Mouse (Mus musculus) thymus, postnatal 0 days (tissue): Measurements from ENCODE around the gene Gse1. TPM values are rescaled to one million over a fixed set of nuclear protein-coding genes. Genes with fewer than 3 reads are reported as not detected.

Experiments used
- DNase-seq: peaks from one replicate; pipeline ENCODE4 v3.0.0-alpha.2; 2015; ENCODE audit warnings: low spot score
- polyA plus RNA-seq: library from polyadenylated mRNA; unstranded; fragments of >200 nt; fragmentation: Nextera tagmentation; extraction: Ambion mirVana; gene quantifications from 2 replicates; pipeline ENCODE4 v1.2.1, GENCODE M21; 2015

Gse1 gene
- polyA plus RNA-seq, 1 experiment from 2014 or later: 35.9 TPM

DNA sequence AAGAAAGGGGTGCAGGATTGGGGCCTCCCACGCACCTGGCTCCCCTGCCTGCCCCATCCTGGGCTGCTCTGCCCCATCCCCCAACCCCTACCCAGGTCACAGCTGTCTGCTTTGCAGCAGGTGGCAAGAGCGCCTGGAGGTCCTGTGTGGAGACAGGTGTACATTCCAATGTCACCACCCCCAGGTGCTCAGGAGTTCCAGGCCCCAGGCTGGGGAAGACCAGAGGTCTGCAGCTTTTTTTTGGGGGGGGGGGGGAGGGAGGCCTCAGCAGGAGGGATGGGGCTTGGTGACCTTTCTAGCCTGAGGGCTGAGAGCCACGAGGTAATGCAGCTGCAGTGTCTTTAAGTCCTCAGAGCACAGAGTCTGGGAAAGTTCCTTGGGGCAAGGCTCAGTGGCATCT lies 300.1 kb downstream of the Gse1 start:
- DNase-seq: peak; percentile 74

DNA sequence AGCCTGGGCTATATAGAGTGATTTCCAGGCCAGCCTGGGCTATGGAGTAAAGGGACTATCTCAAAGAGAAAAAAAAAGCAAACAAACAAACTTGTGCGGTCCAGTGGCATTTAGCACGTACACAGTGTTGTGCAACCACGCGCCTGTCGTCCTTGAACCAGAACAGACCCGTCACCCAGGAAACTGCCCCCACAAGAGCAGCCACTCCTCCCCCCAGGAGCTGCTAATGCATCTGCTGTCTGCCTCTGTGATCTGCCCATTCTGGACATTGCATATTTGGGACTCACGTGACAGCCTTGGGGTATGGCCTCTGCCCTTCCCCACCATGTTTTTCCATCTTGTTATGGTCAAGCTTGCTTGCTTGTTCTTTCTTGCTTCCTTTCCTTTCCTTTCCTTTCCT lies 301.0 kb downstream of the Gse1 start:
- DNase-seq: no peak

DNA sequence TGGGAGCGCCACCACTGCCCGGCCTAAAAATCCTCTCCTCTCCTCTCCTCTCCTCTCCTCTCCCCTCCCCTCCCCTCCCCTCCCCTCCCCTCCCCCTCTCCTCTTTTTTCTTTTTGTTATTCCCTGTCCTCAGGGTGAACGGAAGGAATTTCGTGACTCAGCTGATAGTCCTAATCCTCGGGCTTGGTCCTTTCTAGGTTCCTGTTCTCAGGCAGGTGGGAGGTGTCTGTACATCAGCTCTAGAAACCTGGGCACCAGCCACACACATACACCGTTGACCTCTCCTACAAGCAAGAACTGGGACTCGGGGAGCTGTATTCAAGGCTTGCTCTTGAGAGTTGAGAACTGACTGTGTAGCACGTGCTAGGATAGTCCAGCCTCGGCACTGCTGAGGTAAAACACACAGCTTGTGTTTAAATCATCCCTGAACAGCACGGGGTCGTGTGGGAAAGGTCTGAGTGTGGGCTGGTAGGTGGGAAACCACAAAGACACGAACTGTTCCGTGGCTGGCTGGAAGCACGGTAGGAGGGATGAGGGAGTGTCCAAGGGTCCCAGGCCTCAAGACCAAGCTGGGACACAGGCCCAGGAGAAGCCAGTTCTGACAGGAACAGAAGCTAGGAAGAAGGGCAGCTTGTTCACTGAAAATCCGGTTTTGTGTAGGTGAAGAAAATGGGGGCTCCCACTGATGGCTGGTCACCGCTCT lies 302.8 kb downstream of the Gse1 start:
- DNase-seq: no peak

DNA sequence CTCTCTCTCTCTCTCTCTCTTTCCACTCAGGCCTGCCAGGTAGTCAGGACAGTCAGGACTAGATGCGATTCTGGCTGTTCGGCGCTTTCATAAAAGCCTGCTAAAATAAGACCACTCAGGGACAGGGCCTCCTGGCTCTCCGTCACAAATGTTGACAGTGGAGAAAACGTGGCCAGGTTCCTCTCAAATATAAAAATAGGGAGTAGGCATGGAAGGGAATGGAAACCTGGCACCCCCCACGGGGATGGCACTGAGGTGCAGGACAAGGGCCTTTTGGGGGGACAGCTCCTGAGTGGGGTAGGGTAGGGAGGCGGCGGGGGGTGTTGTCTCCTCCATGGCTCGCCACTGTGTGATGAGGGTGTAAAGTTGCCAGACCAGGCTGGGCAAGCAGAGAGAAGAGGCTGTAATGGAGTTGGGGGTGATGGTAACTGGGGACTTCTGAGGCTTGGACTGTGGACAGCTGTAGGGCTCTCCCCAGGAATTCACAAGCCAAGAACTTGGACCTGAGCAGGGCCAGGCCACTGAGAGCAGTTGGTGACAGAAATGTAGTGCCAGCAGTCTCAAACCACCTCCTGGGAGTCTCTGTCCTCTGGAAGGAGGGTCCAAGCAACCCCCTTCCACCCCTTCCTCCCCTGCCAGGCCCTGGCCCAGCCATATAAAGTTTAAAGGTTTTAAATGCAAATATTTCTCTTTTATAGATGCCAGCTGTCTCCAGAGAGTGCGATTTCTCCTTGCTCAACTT lies 303.7 kb downstream of the Gse1 start:
- no peak for DNase-seq

DNA sequence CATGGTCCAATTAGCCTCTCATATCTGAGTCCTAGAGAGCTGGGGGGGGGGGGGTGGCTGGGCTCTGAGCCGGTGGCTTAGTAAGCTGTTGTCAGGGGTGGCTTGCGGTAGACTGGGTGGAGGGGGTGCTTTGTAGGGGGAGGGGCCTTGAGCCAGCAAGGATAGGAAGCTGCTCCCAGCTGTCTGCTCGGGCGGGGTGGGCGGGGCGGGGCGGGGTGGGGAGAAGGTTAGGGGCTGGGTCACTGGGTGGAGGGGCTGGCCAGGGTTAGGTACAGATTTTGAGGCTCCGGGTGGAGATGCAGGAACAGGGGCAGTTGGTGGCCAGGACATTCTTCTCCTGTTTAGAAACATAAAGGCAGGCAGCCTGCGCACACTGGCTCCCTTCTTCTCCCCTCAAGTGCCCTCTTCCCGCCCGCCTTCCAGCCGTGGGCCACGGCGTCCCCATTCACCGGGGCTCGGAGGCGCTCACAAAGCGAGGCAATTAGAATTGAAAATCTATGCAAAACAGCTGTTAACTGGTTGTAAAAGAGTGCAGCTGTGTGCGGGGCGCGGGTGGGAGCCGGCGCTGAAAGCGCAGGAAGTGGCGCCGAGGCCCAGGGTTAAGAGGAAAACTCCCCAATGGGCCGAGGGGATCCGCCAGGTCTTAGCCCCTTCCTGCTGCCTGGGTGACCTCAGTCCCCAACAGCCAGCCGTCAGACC lies 304.4 kb downstream of the Gse1 start:
- peak; percentile 78 for DNase-seq

DNA sequence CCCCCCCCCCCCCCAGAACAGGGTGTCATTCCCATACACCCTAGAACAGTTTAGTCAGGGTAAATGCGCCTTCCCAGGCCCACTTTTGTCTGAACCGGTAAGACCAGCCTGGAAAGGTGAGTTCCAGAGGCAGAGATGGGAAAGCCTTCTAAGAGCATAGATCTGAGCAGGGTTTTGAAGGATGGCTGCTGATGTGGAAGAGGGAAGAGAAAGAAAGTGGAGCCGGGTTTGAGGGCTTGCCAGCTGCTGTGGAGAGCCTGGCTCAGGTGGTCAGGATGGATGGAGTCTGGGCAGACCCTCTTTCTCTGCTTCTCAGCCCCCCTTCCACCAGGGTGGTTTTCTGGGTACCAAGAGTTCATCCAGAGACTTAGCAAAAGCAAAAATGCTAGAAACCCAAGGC lies 305.1 kb downstream of the Gse1 start:
- DNase-seq: no peak

DNA sequence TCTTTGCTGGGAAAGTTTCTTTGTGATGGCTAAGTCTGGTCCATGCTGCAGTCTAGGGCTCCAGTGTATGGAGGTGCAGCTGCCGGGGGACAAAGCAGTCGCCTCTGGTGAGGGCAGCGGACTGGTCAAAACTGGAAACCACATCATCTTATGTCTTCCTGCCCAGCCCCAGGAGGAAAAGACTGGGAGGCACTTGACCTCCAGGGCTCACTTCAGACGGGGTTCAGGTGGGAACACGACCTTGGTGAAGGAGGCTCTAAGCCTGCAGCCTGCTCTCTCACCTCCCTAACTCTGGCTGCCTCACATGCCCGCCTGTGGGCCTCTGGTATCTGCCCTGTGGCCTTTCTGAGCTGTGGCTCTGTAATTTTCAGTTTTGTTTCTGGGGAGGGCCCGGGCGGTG lies 305.8 kb downstream of the Gse1 start:
- DNase-seq: no peak

DNA sequence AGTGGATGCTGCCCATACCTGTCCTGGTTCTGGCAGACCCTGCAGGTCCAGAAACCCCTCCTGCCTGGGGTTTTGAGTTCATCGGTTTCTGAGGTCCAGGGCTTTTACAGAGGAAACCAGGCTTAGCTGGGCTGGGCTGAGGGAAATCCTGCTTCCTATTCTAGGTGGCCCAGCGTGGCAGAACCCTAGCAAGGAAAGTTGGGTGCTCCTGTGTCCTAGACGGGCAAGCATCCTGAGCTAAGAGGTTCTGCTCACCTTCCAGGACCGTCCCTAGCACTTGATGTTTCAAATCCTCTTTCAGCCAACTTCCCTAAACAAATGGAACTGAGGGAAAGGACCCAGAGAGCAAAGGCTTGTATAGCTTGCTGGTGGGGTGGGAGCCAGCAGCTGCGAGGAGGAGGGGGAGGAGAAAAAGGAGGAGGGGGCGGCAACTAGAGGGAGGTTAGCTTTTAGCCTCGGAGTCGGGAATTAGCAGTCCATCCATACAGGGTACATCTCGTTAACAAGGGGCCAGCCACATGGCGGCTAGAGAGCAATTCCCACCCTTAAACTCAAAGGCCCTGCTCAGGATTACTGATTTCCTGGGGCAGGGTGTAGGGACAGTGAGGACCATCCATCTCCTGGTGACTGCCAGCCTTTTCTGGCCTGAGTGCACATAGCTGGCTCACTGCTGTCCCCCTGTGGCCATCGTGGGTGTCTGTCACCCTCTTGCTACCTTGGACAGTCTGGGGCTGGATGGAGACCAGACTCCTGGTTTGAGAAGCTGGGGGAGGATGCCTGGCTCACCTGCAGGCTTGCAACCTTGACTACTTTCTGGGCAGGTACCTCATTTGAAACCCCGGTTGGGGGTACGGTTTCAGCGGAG lies 306.5 kb downstream of the Gse1 start:
- peak; percentile 78 for DNase-seq

DNA sequence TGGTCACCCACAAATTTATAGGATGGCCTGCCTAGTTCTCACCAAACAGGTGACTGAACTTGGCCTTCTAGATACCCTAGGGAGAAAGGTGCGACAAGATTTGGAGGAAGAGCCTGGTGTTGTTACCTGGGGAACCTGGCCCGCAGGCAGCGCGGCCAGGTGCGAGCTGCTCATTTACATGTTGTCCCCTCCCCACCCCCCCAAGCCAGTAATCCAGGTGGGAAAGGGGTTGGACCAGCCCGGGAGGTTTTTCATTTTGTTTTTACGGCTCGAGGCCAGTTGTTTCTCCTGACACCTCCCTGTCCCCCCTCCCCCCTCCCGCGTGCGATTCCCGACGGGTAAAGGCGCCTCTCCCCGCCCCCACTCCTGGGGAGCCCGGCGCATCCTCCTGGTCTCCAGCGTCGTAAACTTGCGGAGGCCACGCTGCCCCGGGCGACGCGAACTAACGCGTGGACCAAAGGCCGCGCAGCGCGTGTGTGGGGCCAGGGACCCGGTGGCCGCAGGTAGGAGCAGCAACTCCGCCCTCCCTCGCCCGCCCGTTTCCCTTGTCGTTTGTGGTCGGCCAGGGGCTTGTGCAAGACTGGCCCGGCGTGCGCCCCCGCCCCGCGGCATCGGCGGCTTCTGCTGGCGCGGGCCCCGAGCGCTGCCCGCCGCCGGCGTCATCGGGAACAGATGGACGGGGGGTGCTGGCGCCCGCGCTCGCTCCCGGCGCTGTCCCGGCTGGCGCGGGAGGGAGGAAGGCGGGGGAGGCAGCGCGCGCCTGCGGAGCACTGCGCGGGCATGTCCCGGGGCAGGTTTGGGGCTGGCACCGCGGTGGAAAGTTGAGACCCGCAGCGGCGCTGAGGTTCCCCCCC lies 307.4 kb downstream of the Gse1 start:
- no peak for DNase-seq

DNA sequence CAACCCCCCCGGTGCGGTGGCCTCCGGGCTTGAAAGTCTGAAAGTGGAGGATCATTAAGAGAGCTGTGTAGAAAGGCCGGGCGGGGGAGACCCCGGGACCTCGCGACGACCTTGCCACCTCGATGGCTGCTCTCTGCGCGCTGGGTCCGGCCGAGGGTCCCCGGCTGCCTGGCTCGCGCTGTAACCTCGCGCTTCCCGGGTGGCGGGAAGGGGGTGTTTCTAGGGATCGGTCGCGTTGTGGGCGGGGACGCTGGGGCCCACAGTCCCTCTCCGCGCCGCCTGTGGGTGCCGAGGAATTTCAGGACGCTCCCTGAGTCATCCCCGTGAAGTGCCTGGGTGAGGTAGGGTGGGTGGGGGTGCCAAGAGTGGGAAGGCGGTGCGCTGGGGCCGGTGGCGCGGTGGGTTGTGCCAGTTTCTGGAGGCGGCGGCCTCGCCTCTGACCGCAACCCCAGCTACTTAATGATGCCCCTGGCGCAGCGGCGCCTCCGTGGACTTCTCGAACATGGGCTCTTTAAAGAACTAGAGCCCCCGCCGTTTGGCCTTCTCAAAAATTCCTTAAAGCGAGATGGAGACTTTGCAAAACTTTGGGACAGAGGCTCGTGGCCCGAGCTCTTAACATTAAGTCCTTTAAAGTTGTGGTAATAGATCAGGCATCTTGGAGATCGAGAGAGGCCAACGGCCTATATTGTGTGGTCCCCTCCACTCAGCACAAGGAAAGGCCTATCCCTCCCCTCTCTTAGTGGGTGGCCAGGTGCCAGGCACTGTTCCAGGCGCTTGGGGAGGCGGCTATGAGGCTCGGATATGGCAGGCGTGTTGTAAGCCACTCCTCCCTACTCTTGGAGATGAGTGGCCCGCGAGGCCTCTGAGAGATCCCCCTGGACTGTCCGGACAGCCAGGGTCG lies 308.3 kb downstream of the Gse1 start:
- no peak for DNase-seq

DNA sequence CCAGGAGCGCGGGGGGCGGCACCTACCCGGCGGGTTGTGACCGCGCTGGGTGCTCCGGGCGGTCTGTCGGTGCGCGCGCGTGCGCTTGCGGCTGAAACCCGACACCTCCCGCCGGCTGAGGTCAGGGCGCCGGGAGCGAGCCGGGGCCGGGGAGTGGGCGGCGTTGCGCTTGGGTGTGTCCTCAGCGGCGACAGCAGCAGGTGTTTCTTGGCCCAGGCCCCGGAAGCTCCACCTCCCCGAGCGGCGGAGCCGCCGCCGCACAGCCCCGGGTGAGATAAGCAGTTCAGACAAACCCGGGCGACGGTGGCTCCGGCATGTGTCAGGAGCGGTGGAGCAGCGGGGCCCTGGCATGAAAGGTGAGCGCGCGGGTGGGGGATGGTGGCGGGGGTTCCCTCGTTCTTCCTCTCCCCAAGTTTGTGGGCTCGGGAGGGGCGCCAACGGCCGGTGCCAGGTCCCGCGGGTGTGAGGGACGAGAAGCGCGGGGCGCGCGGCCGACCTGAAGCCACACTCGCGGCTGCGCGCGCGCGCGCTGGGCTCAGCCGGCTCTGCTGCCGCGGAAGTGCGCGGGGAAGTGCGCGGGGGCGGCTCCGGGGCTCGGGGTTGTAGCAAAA lies 309.1 kb downstream of the Gse1 start:
- peak; percentile 92 for DNase-seq

DNA sequence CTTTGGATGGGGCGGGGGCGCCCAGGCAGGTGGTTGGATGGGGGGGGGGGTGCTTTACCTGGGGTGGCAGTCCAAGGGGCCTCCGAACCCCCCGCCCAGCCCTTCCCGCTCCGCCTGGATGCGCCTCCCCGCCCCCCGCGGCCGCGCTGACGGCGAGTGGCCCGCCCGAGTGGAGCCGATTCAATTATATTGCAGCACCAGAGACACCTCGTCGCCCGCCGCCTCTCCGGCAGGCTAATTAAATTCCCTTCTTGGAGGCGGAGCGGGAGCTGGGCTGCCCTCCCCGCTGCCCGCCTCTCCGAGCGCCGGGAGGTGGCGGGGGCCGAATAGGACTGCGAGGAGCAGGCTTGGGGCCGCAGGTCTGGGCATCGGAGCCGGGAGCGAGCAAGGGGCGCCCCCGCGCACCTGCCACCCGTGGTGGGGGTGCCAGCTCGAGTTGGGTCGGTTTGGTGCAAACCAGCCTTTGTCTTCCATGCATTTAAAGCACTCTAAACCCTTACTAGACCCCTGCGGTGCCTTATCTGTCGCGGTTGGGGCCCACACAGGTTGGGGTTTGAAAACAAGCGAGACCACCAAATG lies 309.7 kb downstream of the Gse1 start:
- no peak for DNase-seq

DNA sequence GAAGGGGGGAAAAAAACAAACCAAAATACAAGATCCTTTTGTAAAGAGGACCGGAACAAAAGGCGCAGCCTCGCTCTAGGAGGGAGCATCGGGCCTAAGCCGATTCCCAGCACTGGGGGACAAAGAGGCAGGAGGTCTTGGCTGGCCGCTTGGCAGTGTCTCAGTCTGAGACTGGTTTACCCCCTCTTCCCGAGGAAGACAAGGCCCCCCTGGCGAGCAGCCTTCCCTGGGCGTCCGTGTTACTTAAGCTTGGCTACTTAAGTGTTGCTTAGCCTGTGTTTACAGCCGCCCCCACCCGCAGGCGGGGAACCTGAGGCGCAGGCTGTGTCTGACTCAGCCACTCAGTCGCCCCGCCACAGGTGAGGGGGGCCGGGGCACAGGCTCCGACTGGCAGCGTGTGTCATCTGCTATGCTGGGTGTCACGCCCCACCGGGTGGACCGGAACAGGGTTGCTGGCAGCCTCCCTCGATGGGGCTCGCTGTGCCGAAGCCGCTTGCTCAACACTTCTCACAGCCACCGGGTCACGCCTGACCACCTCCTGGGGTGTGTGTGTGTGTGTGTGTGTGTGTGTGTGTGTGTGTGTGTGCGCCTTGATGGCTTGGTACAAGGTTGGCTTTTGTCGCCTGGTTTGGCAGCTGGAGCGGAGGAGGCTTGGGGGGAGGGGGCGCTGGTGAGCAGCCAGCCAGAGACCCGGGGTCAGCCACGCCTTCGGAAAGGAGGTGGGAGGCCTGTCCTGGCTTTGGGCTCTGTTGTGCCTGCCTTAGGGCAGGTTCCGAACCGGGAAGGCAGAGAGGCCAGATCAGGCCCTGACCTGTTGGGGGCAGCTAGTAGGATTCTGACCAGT lies 310.4 kb downstream of the Gse1 start:
- peak; percentile 93 for DNase-seq

DNA sequence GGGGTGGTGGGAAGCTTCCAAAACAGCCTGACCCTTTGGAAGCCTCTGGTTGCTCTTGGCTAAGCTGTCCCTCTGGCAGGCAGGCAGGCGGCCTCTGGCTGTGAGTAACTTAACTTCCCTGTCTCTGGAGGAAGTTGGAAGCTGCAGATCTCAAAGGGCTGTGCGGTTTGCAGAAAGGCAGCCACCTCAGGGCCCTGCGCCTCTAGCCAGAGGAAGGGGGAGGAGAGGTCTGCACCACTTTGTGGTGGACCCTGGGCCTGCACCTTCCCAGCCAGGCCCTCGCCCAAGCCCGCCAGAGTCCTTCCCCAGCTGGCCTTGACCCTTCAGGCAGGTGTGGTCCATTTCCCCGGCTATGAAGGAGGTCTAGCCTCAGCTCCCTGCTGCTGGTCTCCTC lies 311.1 kb downstream of the Gse1 start:
- DNase-seq: peak; percentile 64

DNA sequence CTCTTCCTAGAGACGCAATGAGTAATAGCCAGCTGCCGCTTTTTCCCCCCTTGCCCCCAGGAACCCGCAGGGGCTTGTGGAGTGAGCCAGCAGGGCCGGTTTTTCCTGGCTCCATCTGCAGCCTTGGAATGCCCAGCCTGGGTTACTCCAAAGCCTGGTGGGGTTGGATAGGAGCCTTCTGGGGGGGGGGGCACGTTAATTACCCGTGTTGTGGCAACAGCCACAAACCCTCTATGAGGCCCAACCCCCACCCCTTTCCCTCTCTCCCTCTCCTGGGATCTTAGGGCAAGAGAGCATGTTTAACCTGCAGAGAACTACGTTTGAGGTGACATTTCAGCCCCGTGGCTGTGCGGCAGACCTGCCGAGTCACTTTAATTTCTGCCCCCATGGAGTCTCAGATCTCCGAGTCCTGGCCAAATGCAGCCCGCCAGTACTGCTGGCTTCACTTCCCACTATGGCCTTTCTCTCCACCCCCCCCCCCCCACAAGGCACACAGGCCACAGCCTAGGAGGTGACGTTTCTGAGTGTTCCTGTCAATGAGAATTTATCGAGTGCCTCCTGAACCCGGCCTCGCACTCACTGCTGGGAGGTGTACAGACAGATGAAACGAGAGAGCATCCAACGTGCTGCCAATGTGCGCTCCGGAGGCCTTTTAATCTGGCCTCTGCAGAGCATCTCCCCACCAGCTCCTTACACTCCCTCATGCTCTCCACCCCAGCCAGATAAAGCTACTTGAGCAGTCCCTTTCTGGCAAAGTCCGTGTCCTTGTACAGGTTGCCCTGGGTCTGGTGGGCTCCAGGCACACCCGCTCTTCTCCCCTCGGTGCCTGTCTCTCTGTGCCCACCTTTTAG lies 311.7 kb downstream of the Gse1 start:
- DNase-seq: peak; percentile 49

DNA sequence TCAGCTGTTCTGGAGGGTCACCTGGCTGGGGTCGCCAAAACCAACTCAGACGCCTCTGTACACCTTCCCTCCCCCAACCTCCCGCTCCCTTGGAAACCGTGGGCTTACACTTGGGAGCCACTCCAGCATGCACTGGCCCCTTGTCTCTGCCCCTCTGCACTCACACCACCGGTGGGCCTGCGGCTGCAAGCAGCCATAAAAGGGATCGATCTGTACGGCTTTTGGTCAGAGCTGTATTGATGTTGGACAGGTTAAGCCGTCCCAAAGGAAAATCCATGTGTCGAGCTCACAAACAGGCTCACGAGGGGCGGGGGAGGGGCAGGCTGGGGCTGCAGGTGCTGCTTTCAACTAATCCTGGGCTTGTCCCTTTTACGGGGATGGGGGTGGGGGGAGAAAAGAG lies 314.7 kb downstream of the Gse1 start:
- DNase-seq: peak; percentile 50
